Mouse (Mus musculus) intestine, embryonic 14.5 days (tissue): ENCODE data around the gene Nrp2. TPM values are rescaled to one million over a fixed set of nuclear protein-coding genes. Genes with fewer than 3 reads are reported as not detected.

Experiments used
- ATAC-seq: fragments of 200-750 bp; cut with Nextera tagmentation; replicated peaks from 2 replicates; pipeline ENCODE4 v1.8.0; 2017; ENCODE audit warnings: low read depth, moderate number of reproducible peaks, moderate TSS enrichment, moderate library complexity; ENCODE audit not compliant: low FRiP score, low TSS enrichment
- DNase-seq: peaks from one replicate; pipeline ENCODE4 v3.0.0-alpha.2; 2018; ENCODE audit warnings: low spot score
- H3K27ac ChIP-seq: fragments of 300-500 bp; sonication (generic); 2 replicates; pipeline ENCODE4 v1.5.1; 2014; ENCODE audit warnings: low read depth, mild to moderate bottlenecking, control low read depth
- H3K27me3 ChIP-seq: fragments of 300-500 bp; sonication (generic); replicated peaks from 2 replicates; pipeline ENCODE4 v1.6.1; 2014; ENCODE audit warnings: low read length, control low read depth; ENCODE audit not compliant: control insufficient read depth, insufficient read depth
- H3K36me3 ChIP-seq: fragments of 300-500 bp; sonication (generic); 2 replicates; pipeline ENCODE4 v1.6.1; 2014; ENCODE audit warnings: low read length, control low read depth; ENCODE audit not compliant: control insufficient read depth, insufficient read depth
- H3K4me1 ChIP-seq: fragments of 300-500 bp; sonication (generic); replicated peaks from 2 replicates; pipeline ENCODE4 v1.6.1; 2014; ENCODE audit warnings: low read length, control low read depth, mixed read lengths; ENCODE audit not compliant: control insufficient read depth, insufficient read depth
- H3K4me2 ChIP-seq: fragments of 300-500 bp; sonication (generic); 2 replicates; pipeline ENCODE4 v1.6.1; 2014; ENCODE audit warnings: low read length
- H3K4me3 ChIP-seq: fragments of 300-500 bp; sonication (generic); 2 replicates; pipeline ENCODE4 v1.5.1; 2014; ENCODE audit warnings: low read depth, low read length, control low read depth, mixed read lengths
- H3K9ac ChIP-seq: fragments of 300-500 bp; sonication (generic); 2 replicates; pipeline ENCODE4 v1.6.1; 2014; ENCODE audit warnings: mild to moderate bottlenecking, low read length
- H3K9me3 ChIP-seq: fragments of 300-500 bp; sonication (generic); 2 replicates; pipeline ENCODE4 v1.6.1; 2016; ENCODE audit warnings: low read length, control low read depth; ENCODE audit not compliant: control insufficient read depth
- whole genome bisulfite sequencing: fragments of 180-500 bp; shearing (Covaris S2); extraction: QIAGEN DNeasy Blood & Tissue Kit; methylation state at CpG from one replicate; pipeline ENCODE4 v1.1.7; 2014; 5-methylcytosine and 5-hydroxymethylcytosine counted together
- polyA plus RNA-seq: library from polyadenylated mRNA; unstranded; fragments of >200 nt; fragmentation: Nextera tagmentation; extraction: Ambion mirVana; gene quantifications from 2 replicates; pipeline ENCODE4 v1.2.1, GENCODE M21; 2014

Nrp2 gene
- polyA plus RNA-seq, 1 experiment from 2014 or later, result 43.8 TPM

DNA sequence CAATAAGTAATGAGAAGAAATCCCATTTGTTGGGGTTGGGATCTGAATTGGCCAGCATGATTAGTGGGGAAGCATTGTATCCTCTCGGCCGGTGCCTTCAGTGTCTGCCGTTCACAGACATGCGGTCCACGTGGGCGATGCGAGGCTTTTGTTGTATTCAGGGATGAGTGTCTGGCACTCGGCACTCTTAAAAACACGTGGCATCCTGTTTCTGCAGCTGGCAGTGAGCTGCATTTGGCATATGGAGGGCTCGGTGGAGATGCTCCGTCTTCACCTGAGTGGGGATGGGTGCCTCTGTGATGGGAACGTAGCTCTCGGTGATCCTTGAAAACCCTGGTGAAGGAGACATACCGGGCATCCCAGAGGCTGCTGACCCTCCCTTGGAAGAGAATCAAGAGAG, 46.6 kb downstream of the Nrp2 start:
- Histone ChIP-seq H3K4me2 (no peak overlapping the region), H3K36me3 (peaks cover 71% of the 10 kb centered on the region), H3K27me3 (no peaks in the 10 kb centered on the region), H3K27ac (no peak overlapping the region), H3K9me3 (no peaks in the 10 kb centered on the region), H3K4me1 (peaks cover 7% of the 10 kb centered on the region; the same call in 1 of the 2 replicates), H3K4me3 (no peak overlapping the region), H3K9ac (no peak overlapping the region)
- DNase-seq (no peak), ATAC-seq (no peak)
- 90% methylated on average over 14 of the region's 14 CpGs for WGBS

DNA sequence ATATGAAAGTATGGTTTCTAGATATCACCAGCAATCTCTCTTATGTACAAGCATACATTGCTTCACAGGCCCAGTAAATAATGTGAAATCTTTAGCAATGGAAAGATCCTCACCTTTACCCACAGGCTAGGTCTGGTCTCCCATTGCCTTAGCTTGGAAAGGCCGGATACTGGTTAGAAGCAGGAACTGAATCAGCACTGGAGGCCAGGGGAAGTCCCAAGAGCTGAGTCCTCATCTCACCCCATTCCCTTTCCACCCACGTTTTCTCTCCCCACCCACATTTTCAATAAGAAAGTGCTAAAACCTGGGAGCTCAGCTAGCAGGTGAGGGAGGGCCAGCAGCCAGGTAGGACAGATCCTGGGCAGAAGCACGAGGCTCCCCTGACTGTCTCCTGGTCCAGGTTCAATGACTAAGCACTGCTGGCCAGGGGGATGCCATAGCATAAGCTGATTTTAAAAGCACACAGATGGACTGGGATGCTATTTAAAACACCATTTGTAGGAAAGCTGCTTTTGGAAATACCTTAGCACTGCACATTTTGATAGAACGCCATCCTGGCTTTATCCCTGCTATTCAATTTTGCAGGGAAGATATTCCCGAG, 47.4 kb downstream of the Nrp2 start:
- peaks cover 71% of the 10 kb centered on the region for H3K36me3 ChIP-seq
- no peaks in the 10 kb centered on the region for H3K9me3 ChIP-seq
- no peaks in the 10 kb centered on the region for H3K27me3 ChIP-seq
- H3K9ac ChIP-seq, result no peak overlapping the region
- DNase-seq (no peak), ATAC-seq (no peak)
- no peak overlapping the region for H3K4me2 ChIP-seq
- H3K27ac ChIP-seq, result no peak overlapping the region
- H3K4me1 ChIP-seq, result peaks cover 7% of the 10 kb centered on the region; the same call in 1 of the 2 replicates
- no peak overlapping the region for H3K4me3 ChIP-seq
- 84% methylated on average over 5 of the region's 5 CpGs for WGBS

DNA sequence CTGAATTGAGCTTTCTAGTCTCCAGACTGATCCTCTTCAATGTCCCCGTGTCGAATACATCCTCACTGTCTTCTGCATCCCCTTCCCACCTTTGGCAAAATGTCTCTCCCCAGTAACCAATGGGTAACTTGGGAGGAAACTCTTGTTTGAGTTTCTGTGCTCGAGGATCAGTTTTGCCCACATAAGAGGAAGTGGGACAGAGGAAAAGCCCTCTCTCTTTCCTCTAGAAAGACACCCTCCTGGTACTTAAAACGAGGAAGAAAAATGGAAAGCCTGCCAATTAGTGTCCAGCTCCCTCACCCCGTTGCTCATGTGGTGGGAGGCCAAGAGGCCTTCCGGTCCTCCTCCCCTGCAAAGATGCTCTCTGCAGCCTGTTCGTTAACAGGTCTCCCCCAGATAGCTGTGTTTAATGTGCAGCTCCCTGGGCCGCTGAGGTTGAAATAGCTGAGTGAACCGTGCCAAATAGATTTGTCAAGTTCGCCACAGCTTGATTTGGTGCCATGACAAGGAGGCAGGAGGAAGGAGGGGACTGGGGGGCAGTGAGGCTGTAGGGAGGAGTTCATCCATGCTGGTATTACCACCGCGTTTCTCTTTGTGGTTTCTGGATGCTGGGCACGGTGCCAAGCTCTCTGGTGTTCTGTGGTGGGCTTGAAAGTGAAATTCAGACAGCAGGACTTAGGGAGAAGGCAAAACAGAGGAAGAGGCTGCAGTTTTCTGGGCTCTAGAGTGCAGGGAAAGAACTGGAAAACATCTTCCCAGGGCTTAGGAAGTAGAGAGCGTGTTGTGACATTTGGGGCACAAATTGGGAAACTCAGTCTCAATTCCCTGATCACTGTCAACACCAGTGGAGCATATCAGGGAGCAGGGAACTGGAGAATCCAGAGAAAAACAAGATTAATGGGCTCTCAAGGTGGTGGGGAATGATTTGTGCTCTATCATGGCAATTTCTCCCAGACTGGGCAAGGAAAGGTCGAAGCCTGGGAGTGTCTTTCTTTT, 48.2 kb downstream of the Nrp2 start:
- 0 out of 2 replicates have a peak overlapping the region, but pooled peaks have one; percentile 18 for H3K27ac ChIP-seq
- H3K36me3 ChIP-seq, result peaks cover 69% of the 10 kb centered on the region
- WGBS, result 42% methylated on average over 15 of the region's 15 CpGs
- no peaks in the 10 kb centered on the region for H3K27me3 ChIP-seq
- peaks cover 7% of the 10 kb centered on the region; the same call in 1 of the 2 replicates for H3K4me1 ChIP-seq
- DNase-seq (peak; percentile 72), ATAC-seq (0 out of 2 replicates have a peak, but pooled peaks have one; percentile 47)
- no peaks in the 10 kb centered on the region for H3K9me3 ChIP-seq
- no peak overlapping the region for H3K4me3 ChIP-seq
- H3K4me2 ChIP-seq, result no peak overlapping the region
- no peak overlapping the region for H3K9ac ChIP-seq

DNA sequence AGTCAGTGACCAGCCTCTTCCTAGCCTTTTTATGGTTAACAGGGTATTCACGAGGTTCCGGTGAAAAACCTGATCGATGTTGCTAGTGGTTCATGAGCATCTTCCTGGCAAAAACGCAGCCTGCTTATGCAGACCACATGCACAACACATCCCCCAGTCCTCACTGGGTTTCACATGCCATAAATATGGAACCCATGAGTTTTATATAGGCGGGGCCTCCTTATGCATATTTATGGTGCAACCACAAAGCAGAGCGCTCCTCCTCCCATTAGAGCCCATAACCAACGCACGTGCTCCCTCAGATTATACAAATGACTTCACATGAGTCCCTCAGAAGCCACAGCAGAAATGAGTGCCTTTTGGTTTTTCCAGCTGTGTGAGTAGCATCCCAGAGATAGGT, 49.0 kb downstream of the Nrp2 start:
- Histone ChIP-seq H3K4me2 (no peak overlapping the region), H3K4me3 (no peak overlapping the region), H3K9me3 (no peaks in the 10 kb centered on the region), H3K36me3 (peaks cover 65% of the 10 kb centered on the region), H3K4me1 (peaks cover 7% of the 10 kb centered on the region; the same call in 1 of the 2 replicates), H3K27me3 (no peaks in the 10 kb centered on the region), H3K9ac (no peak overlapping the region), H3K27ac (0 out of 2 replicates have a peak overlapping the region, but pooled peaks have one; percentile 18)
- WGBS, result 84% methylated on average over 8 of the region's 8 CpGs
- no peak for ATAC-seq
- DNase-seq, result no peak

DNA sequence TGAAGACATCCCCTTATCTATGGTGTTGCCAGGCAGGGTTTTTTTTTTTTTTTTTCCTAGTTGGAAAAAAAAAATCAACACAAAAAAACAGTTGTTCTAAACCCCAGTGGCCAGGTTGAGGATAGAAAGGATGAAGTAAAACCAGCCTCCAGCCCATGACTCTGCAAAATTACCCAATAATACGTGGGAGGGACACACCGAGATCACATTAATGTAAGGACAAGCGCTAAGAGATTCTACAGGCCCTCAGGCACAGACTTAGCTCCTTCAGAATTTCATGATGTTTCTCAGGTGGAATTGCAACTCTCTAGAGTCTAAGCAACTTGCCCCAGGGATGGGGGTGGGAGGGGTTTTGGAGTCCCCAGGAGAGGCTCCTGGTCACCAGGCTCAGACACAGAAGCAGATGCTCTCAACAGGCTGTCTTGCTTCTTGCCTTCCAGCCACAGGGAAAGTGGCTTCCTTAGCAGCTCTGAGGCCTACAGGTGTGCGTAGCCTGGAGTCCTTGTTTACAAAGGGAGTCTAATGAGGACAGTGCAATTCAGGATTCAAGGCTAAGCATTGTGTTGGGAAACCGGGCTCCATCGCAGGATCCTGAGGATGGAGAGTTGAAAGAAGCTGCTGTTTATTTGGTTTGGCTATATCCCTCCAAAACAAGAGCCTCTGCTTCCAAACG, 49.7 kb downstream of the Nrp2 start:
- Histone ChIP-seq H3K36me3 (peaks cover 62% of the 10 kb centered on the region), H3K27me3 (no peaks in the 10 kb centered on the region), H3K9me3 (no peaks in the 10 kb centered on the region), H3K4me2 (no peak overlapping the region), H3K4me3 (no peak overlapping the region), H3K4me1 (peaks cover 7% of the 10 kb centered on the region; the same call in 1 of the 2 replicates), H3K27ac (no peak overlapping the region), H3K9ac (no peak overlapping the region)
- WGBS, result 75% methylated on average over 7 of the region's 7 CpGs
- no peak for DNase-seq
- ATAC-seq, result no peak

DNA sequence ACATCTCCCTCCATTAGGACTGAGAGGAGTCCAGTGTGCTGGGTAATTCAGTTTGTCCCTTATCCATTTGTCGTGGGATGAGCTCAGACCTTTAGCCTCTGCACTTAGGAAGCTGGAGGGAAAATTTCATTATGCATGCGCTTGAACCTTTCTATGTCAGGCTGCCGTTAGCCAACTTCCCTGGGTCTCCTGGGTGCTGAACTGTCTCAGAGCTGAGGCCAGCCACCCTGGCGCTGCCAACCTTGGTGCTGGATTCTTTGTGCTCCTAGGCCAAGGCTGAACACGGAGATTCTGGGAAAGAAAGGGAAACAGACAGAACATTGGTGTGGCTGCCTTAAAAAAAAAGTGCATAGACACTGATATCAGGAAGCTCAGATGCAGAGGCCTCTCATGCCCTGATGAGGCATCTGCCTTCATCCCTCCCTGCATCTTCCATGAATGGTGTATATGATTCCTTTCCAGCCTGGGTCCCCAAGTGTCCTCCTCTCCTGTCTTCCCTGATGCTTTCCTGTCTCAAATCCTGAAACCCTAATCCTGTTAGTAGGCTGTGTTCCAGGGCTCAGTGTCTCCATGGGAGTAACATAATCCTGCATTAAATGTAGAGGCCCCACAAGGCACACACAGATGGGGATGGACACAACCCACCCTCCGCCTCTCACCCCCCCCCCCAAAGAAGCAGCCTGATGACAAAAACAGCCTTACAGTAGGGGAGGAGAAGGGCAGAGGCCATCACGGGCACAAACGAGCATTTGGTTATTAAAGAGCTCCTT, 51.2 kb downstream of the Nrp2 start:
- Histone ChIP-seq H3K36me3 (peaks cover 61% of the 10 kb centered on the region), H3K4me3 (no peak overlapping the region), H3K27ac (no peak overlapping the region), H3K9ac (no peak overlapping the region), H3K4me2 (no peak overlapping the region), H3K4me1 (peaks cover 7% of the 10 kb centered on the region; the same call in 1 of the 2 replicates), H3K9me3 (no peaks in the 10 kb centered on the region), H3K27me3 (no peaks in the 10 kb centered on the region)
- 75% methylated on average over 8 of the region's 8 CpGs for WGBS
- DNase-seq, result no peak
- no peak for ATAC-seq

DNA sequence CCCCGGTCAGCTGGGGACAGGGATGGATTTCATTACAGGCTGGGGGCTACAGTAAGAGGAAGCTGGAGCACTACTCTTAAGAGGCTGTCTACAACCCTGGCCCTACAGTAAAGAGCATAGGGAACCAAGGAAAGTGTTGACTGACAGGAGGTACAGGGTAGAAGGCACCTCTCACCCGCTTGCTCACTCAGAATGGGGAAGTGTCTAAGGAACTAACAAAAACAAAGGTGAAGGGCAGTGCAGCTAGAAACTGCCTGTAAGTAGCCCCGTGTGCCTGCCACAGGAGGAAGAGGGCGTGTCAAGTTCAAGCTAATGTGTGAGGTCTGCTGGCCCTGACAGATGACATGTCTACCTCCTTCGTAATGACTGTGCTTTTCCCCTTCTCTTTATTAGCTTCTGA, 57.0 kb downstream of the Nrp2 start:
- no peak for ATAC-seq
- 47% methylated on average over 5 of the region's 5 CpGs for WGBS
- no peak for DNase-seq

DNA sequence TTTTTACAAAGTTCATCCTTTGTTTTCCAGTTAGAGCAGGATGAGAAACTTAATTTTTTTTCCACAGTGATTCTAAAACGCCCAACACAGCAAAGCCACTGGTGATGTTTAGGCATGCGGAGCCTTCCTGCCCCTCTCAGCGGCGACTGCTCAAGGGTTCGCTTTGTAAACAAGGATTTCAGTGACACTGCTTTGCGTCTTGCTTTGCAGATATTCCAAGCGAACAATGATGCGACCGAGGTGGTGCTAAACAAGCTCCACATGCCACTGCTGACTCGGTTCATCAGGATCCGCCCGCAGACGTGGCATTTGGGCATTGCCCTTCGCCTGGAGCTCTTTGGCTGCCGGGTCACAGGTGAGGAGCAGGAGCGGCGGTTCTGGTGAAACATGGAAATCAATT, 57.5 kb downstream of the Nrp2 start:
- 70% methylated on average over 17 of the region's 17 CpGs for WGBS
- no peaks in the 10 kb centered on the region for H3K27me3 ChIP-seq
- H3K27ac ChIP-seq, result no peak overlapping the region
- DNase-seq (no peak), ATAC-seq (no peak)
- no peak overlapping the region for H3K9ac ChIP-seq
- peaks cover 85% of the 10 kb centered on the region for H3K36me3 ChIP-seq
- H3K4me2 ChIP-seq, result no peak overlapping the region
- no peaks in the 10 kb centered on the region for H3K9me3 ChIP-seq
- H3K4me1 ChIP-seq, result 0 out of 2 replicates have a peak, but pooled peaks cover 2% of the 10 kb centered on the region
- no peak overlapping the region for H3K4me3 ChIP-seq

More for the DNA sequence above, 57.0 kb downstream of the Nrp2 start:
- Histone ChIP-seq H3K27ac (no peak overlapping the region), H3K4me1 (0 out of 2 replicates have a peak, but pooled peaks cover 2% of the 10 kb centered on the region), H3K36me3 (peaks cover 85% of the 10 kb centered on the region), H3K9me3 (no peaks in the 10 kb centered on the region), H3K4me2 (no peak overlapping the region), H3K9ac (no peak overlapping the region), H3K27me3 (no peaks in the 10 kb centered on the region), H3K4me3 (no peak overlapping the region)
